Mouse (Mus musculus) liver, embryonic 14.5 days (tissue): ENCODE measurements around the gene Srl.

ENCODE experiments used
- CTCF ChIP-seq: IDR thresholded peaks from 2 replicates; pipeline ENCODE4 v1.5.1; 2016; ENCODE audit warnings: antibody characterized with exemption, low read depth, control low read depth
- EP300 ChIP-seq: IDR thresholded peaks from 2 replicates; pipeline ENCODE4 v1.6.1; 2016; ENCODE audit warnings: antibody characterized with exemption, low read depth

GRCm38 (mm10) chr16:4480616-4481265 is 60.9 kb downstream of the Srl start:
- TF ChIP-seq CTCF = no peak
- no peak for TF ChIP-seq EP300
